Mouse (Mus musculus) heart, adult 8-10 months (tissue): ENCODE data around the gene Hoxc4. TPM values are rescaled to one million over a fixed set of nuclear protein-coding genes. Genes with fewer than 3 reads are reported as not detected.

Experiments
- DNase-seq: peaks from one replicate; pipeline ENCODE4 v3.0.0; 2022; ENCODE audit warnings: low spot score
- total RNA-seq, 4 experiments: library from RNA; stranded (reverse); gene quantifications; 2 replicates each; pipeline ENCODE4 v1.2.4; 2022

The Hoxc4 gene
- total RNA-seq: not detected

- DNase-seq: no peak
These were observed at the start of gene Hoxc4 for GRCm38 (mm10) chr15:103018636-103019035. TSS of gene Hoxc4 (plus strand) at chr15:103018934.

- DNase-seq: no peak
These were observed 49.4 kb upstream of the Hoxc4 start for GRCm38 (mm10) chr15:102969296-102969695.

GRCm38 (mm10) chr15:102970740-102971139 is 48.0 kb upstream of the Hoxc4 start:
- no peak for DNase-seq

- no peak for DNase-seq
These were observed 46.5 kb upstream of the Hoxc4 start for GRCm38 (mm10) chr15:102972254-102972653.

GRCm38 (mm10) chr15:102972753-102973152 is 46.0 kb upstream of the Hoxc4 start:
- no peak for DNase-seq

GRCm38 (mm10) chr15:102975034-102975433 is 43.7 kb upstream of the Hoxc4 start:
- no peak for DNase-seq

GRCm38 (mm10) chr15:102975688-102976111 is 43.0 kb upstream of the Hoxc4 start:
- no peak for DNase-seq

- no peak for DNase-seq
These were observed 42.6 kb upstream of the Hoxc4 start, which contains the start of gene Hoxc9 for GRCm38 (mm10) chr15:102976171-102976570. TSS of gene Hoxc9 (plus strand) at chr15:102976439.

GRCm38 (mm10) chr15:102976631-102977422 is 41.9 kb upstream of the Hoxc4 start:
- no peak for DNase-seq

- DNase-seq: no peak
These were observed 41.2 kb upstream of the Hoxc4 start for GRCm38 (mm10) chr15:102977423-102977974.

GRCm38 (mm10) chr15:102978615-102979515 is 39.9 kb upstream of the Hoxc4 start:
- DNase-seq: no peak

- no peak for DNase-seq
These were observed 38.8 kb upstream of the Hoxc4 start for GRCm38 (mm10) chr15:102979936-102980335.

- no peak for DNase-seq
These were observed 38.4 kb upstream of the Hoxc4 start for GRCm38 (mm10) chr15:102980352-102980751.

GRCm38 (mm10) chr15:102980912-102981311 is 37.8 kb upstream of the Hoxc4 start:
- DNase-seq: no peak

GRCm38 (mm10) chr15:102981379-102982288 is 37.1 kb upstream of the Hoxc4 start:
- no peak for DNase-seq

GRCm38 (mm10) chr15:102983716-102984115 is 35.0 kb upstream of the Hoxc4 start:
- no peak for DNase-seq

- no peak for DNase-seq
These were observed 34.2 kb upstream of the Hoxc4 start for GRCm38 (mm10) chr15:102984521-102984920.

- DNase-seq: no peak
These were observed 33.8 kb upstream of the Hoxc4 start for GRCm38 (mm10) chr15:102984925-102985324.

GRCm38 (mm10) chr15:102987124-102987833 is 31.5 kb upstream of the Hoxc4 start:
- DNase-seq: peak; percentile 93

GRCm38 (mm10) chr15:102988078-102988477 is 30.7 kb upstream of the Hoxc4 start:
- no peak for DNase-seq
